Mouse (Mus musculus) urinary bladder, postnatal 4 days (tissue): ENCODE measurements around the gene 1700003E16Rik.
A peak's percentile ranks its signal among the peaks of the same experiment; 100 is the strongest.

ENCODE experiments used
- DNase-seq, 2 experiments: peaks; one replicate each; pipeline ENCODE4 v3.0.0; 2021 to 2022; ENCODE audit warnings: low spot score in 2 of 2

1700003E16Rik gene

DNA sequence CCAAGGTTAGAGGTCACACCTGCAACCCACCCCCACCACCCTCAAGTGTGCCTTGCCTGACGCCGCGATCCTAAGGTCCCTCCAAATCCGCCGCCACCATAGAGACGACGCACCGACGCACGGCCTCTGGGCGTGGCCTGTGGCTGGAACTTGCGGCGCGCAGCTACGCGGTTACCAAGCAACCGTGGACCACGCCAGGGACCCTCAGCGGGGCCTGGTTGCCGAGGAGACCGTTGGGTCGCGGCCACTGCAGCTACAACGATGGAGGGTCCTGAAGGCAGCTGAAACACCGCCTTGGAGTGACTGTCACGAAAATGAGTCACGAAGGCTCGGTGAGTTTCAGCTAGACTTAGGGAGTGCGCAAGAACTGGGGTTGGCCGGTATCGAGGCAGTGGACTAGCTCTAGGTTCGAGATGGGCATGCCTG is at the start of gene 1700003E16Rik, which contains the start of gene Wdr54:
Gene 1700003E16Rik, plus strand, starts transcription at position 146 of the 426 bp plus-strand sequence.
Gene Wdr54, minus strand, starts transcription at position 139 of the 426 bp plus-strand sequence.
- peak; percentile 48 to 68 for DNase-seq

DNA sequence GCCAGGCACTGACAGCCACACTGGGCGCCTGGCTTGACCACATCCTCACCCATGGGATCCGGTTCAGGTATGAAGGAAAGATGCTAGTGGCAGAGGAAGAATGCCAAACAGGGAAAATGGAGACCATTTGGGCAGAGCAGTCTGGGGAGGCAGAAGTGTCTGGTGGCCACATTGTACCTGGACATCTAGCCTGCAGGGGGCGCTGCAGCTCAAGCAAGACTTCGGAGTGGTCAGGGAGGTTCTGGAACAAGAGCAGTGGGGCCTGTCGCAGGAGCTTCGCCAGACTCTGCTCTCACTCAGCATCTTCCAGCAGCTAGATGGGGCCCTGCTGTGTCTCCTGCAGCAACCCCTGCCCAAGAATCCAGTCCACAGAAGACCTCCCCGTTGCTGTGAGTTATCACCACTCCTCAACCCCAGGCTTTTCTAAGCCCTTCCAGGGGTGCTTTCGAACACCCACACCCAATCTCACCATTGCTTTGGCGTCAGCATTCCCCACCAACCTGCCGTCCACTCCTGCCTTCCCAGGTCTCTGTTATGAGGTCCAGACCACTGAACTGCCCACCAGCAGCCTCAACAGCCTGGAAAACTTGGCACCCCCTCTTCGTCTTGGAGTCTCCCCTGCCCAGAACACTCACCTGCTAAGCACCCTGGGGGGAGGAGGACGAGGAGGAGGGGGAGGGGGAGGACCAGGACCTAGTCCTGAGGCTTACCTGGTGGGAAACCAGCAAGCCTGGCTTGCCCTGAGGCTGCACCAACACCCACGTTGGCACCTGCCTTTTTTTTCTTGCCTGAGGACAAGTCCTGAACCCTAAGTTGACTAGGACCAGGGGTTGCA is 48.4 kb upstream of the 1700003E16Rik start:
- peak; percentile 67 to 83 for DNase-seq

DNA sequence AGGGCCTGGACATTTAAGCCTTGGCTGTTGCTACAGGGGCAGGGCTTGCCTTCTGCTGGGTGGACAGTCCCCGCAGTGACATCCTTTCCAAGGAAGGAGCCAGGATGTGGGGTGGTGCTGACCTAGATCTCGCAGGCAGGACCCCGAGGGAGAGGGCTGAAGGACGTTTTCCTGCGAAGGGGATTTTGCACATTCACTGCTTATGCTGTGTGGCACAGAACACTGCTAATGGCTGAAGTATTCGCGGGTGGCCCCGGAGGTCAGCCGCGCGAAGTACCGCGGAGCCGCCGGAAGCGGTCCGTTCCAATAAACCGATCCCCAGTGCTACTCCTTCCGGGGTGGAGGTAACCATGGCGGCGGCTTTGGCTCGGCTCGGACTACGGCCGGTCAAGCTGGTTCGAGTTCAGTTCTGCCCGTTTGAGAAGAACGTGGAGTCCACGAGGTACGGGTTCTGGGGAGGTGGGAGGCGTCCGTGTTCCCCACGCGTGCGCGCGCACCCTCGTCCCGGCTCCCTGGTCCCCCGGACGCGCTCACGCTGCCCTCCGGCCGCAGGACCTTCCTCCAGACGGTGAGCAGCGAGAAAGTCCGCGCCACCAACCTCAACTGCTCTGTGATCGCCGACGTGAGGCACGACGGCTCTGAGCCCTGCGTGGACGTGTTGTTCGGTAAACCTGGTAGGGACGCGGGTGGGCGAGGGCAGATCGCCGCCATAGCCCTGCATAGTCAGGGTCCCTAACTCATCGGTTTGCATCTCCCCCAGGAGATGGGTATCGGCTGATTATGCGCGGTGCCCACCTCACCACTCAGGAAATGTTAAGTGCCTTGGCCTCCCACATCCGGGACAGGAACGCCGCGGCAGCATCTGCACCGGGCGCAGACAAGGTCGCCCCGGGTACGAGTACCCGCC is 47.2 kb upstream of the 1700003E16Rik start, which contains the start of gene Mrpl53:
Gene Mrpl53, plus strand, starts transcription at position 279 of the 907 bp plus-strand sequence.
- peak; percentile 79 to 84 for DNase-seq

DNA sequence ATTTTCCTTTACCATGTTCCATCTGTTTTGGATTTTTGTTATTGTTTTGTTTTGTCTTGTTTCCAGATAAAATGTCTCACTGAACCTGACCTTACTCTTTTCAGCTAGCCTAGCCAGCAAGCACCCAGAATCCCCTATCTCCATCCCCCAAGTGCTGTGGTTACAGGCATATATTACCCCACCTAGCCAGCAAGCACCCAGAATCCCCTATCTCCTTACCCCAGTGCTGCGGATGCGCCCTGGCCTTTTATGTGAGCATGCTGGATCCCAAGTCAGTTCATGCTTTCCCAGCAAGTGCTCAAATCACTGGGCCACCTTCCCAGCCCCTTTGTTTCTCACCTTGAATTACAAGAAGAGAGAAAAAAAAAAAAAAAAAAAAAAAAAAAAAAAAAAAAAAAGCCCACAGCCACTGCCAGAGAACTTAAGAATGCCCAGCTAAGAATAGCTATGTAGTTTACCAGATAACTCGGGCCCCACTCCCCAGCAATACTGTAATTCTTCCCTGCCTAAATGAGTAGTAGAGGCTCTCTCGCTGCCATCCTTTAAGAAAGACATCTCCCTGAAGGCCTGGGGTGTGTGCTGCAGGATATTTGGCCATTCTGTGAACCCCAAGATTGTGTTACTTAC is 44.6 kb upstream of the 1700003E16Rik start:
- no peak for DNase-seq

DNA sequence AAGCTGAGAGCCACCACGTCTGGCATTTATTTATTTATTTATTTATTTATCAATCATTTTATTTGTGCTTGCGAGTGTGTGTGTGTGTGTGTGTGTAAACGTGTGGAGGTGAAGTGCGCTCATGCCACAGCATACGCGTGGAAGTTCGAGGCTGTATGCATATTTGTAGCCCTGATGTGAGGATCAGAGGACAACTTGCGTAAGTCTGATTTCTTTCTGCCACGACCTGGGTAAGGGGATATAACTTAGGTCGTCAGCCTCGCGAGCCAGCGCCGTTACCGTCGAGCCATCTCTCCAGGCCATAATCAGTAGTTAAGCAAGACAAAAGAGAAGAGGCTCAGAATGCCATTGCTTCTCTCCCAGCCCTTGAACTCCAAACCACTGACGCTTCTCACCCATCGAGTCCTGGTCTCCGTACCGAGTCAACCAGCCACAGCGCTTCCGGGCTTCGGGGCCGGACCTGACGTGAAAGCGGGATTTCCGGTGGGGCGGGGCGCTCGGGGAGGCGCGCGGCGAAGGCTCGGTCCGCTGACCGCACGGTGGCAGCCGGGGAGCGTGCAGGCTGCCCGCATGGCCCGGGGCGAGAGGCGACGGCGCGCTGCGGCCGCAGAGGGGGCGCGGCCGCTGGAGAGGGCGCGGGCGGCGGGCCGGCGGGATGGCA is 41.1 kb upstream of the 1700003E16Rik start, which contains the start of gene Mogs:
Gene Mogs, plus strand, starts transcription at position 486 of the 661 bp plus-strand sequence.
- peak; percentile 91 to 97 for DNase-seq

DNA sequence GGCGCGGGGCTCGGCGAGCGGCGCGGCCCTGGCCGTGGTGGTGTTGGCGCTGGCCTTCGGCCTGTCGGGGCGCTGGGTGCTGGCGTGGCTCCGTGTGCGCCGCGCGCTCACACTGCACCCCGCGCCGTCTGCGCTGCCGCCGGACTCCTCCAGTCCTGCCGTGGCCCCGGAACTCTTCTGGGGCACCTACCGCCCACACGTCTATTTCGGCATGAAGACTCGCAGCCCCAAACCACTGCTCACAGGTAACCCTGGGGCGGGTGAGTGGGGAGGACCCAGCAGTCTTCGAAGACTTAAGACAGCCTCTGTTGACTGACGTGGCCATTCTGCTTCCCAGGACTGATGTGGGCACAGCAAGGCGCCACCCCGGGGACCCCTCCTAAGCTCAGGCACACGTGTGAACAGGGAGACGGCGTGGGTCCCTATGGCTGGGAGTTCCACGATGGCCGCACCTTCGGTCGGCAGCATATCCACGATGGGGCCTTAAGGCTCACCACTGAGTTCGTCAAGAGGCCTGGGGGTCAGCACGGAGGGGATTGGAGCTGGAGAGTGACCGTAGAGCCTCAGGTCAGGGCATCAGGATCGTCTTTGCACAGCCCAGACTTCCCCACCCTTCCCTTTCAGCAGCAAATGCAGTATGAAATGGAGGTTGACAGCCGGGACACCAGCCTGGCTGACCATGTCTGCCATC is 40.4 kb upstream of the 1700003E16Rik start:
- DNase-seq, result no peak

DNA sequence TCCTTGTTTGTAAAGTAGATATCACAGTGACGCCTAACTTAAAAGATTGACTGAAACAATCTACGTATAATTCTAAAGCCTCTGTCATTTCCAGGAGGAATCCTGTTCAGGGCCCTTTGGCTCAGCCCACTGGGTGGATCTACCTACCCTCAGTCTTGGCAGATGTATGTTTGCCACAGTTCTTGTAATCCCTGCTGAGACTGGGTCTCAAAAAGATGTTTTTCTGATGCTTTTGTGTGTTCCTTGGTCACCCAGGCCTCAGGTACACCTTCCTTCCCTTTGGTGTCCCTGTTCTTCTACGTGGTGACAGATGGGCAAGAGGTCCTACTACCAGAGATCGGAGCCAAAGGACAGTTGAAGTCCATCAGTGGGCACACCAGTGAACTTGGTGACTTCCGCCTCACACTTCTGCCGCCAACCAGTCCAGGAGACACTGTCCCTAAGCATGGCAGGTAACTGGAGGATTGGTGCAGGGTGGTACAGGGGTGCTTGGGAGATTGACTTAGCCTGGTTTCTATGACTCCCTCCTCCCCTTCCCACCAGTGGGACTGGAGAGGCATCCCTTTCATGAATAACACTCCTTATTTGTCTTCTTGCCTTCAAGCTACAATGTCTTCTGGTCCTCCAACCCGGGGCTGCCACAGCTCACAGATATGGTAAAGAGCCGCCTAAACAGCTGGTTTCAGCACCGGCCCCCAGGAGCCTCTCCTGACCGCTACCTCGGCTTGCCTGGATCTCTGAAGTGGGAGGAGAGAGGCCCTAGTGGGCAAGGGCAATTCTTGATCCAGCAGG is 39.6 kb upstream of the 1700003E16Rik start:
- no peak for DNase-seq

DNA sequence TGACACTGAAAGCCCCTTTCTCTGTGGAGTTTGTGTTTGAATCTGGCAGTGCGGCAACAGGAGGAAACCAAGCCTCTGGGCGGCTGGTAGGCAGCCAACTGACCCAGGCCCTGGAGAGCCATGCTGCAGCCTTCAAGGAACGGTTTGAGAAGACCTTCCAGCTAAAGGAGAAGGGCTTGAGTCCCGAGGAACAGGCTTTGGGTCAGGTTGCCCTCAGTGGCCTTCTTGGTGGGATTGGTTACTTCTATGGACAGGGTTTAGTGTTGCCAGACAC is 39.1 kb upstream of the 1700003E16Rik start:
- DNase-seq, result no peak

DNA sequence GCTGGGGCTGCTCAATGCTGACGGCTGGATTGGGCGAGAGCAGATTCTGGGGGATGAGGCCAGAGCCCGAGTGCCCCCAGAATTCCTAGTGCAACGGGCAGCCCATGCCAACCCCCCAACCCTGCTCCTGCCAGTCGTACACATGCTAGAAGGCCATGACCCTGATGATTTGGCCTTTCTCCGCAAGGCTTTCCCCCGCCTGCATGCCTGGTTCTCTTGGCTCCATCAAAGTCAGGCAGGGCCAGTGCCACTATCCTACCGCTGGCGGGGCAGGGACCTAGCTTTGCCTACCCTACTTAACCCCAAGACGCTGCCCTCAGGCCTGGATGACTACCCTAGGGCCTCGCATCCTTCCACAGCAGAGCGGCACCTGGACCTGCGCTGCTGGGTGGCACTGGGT is 38.6 kb upstream of the 1700003E16Rik start:
- DNase-seq, result no peak

DNA sequence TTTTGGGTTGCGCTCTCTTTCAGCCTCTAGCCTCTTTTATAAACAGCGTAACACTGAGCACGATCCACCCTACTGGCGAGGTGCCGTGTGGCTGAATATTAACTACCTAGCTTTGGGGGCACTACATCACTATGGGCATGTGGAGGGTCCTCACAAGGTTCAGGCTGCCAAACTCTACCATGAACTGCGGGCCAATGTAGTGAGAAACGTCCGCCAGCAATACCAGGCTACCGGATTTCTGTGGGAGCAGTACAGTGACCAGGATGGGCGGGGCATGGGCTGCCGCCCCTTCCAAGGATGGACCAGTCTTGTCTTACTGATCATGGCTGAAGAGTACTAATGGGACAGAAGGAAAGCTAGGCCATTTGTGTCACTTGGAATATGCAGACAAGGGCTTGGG is 37.8 kb upstream of the 1700003E16Rik start:
- DNase-seq, result no peak

DNA sequence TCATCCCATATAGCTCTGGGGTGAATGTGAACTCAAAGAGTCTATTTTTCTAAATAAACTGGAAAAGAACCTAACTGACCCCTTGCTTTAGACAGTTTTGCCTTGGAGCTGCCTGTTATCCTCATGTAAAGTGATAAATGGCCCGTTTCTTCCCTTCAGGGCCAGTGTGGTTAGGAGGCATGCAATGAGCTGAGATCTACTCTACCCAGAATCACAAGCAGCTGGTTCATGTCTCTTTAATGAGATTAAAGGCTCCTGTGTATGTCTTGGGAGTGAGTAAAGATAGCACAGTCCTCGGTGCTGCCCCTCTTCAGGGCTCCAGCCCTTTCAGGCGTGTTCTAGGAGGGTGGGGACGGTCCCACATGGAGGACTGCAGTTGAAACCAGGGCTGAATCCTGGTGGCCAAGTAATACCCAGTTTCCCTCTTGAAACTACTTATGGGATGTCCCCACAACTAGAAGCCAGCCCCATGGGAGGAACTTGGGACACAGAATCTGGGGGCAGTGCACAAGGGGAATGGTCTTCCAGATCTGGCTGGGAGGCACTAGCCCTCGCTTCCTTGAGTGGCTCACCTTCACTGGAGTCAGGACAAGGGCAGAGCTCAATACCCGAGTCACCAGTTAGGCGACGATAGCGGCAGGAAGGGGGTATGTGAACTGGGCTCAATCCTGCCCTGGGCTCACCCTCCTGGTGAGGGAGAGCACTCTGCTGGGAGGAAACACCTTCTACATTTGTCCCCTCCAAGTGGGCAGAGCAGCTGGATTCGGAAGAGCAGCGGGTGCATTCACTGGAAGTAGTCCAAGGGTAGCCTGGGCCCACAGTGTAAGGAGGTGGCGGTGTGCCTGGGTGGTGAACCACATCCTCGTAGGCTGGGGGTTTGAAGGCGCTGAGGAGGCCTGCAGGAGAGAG is 37.1 kb upstream of the 1700003E16Rik start:
- DNase-seq, result no peak

DNA sequence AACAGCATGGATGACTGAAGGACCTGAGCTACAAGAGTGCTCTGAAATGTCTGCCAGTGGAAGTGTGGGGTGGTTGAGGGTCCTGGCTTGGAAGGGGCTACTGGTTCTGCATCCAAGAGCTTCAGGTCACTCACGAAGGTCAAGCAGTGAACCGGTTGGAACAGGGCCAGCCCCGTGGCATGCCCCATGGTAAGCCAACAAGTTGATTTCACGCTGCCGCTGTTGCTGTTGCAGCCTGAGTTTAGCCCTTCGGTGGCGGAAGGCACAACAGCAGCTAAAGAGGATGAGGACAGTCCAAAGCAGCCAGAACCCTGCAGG is 36.5 kb upstream of the 1700003E16Rik start:
- no peak for DNase-seq

DNA sequence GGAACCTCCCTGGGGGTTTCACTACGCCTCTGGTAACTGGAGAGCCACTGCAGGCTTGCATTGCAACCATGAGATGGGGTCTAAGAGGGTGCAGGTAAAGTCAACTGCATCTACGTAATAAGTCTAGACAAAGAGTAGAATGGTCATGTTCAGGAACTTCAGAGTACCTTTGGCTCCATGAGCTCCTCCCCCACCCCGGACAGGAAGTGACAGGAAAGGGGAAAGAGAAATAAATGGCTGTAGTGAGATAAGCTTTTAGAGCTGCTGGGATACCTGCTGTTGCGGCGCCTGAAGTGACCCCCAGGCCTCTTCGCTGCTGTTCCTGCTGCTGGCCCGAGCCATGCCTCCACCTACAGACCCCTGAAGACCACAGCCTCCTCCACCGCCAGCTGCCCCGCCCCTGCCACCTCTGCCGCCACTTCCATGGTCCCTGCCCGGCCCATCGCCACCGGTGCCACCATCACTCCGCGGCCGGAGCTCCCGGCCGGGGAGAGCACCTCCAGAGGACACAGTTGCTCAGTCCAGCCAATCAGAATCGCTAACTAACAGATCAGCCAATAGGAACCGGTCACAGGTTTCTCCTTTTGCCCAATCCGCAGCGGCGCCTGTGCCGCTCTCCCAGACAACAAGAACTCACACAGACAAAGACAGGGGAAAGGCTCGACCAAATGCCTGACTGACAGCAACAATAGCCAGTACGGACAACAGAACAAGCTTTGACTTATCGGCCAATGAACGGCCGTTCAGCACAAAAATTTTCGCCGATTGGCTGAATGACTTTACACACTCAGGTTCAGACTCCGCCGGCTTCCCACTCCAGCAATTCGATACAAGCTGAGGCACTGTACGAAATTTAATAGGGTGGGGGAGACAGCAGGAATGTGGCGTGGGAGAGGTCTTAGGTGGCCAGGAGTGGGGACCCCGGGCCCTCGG is 35.0 kb upstream of the 1700003E16Rik start, which contains the start of gene Wbp1:
Gene Wbp1, minus strand, starts transcription at position 630 of the 933 bp plus-strand sequence.
- peak; percentile 88 to 93 for DNase-seq

DNA sequence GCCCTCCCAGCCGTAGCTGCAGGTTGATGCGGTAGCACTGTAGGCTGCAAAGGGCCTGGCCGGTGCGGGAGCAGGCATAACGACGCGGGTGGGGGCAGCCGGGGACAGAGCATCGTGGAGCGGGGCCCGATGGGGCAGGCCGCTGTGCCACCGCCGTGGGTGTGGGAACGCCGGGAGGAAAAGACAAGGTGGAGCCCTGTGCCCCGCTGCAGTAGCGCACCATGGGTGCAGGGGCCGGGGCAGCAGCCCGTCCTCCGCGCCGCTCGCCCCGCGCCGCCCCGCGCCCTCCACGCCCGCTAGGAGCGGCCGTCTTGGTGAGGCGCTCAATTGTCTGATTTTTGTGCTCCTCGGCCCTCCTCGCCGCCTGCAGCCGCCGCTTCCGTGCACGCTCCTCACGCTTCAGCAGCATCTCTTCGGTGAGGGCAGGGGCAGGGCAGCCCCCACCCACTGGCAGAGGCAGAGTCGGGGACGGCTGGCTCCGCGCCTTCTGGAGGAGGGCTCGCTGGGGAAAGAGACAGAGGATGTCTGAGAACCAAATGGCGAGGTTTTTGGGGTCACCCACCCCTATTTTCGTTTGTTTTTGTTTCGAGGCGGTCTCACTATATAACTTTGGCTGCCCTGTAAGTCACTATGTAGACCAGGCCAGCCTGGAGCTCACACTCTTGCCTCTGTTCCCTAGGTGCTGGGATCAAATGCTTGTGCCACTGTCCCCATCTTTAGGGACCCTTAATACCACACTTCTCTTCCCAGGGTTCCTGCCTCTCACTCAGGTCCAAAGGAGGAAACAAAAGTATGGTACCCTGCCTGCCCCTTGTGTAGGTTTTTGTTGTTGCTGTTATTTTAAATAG is 34.1 kb upstream of the 1700003E16Rik start:
- DNase-seq, result no peak

DNA sequence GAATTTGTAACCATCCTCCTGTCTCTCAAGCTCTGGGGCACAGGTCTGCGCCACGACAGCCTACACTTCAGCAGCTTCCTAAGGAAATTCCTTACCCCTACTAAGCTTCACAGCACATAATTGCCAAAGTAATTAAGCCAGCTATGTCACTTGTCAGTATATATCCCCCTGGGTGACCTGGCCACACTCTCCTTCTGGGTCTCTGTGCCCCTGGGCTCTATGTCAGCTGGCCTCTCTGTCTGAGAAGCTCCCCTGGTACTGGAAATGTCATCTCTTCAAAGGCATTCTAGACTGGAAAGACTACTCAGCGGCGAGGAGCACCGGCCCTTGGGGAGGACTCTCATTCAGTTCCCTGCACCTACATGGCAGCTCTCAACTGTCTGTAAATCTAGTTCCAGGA is 33.2 kb upstream of the 1700003E16Rik start:
- no peak for DNase-seq

DNA sequence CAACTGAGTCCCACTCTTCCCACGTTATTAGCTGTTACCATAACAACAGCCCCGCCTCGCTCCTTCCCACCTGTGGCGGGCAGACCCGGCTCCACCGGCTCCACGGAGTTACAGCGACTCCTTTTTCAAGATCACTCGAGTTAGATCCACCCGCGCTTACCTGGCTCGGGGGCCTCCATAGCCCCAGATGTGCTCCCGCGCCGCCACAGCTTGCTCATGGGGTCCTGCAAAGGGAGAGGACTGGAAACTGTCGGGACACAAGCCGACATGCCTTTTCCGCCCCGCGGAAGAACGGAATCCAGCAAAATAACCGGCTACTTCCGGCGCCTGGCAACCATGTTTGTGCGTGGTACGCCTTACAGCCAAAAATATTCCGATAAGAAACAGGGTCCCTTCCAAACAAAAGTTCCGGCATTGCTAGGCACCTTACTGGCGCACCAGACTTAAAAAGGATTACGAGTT is 31.3 kb upstream of the 1700003E16Rik start:
- peak; percentile 89 to 91 for DNase-seq

DNA sequence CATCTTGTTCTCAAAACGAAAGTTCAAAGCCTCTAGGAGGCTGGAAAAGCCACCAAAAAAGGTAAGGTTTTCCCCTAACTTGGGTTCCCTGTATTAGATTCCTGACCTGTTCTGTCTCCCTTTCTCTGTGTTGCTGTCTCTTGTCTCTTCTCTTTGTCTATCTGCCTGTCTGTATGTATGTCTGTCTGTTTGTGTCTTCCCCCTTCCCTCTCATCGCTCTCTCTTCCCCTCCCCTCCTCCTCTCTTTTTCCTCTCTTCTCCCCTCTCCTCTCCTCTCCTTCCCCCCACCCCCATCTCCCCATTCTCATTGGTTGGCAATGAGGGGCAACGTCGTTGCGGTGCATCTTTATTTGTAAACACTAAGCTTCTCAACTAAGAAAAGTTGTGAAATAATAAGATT is 30.9 kb upstream of the 1700003E16Rik start, which contains the start of gene Ino80b:
Gene Ino80b, minus strand, starts transcription at position 101 of the 400 bp plus-strand sequence.
- DNase-seq, result no peak
